Mouse (Mus musculus): ENCODE data around the gene Cbx8. TPM values are rescaled to one million over a fixed set of nuclear protein-coding genes. Genes with fewer than 3 reads are reported as not detected.
A peak's percentile ranks its signal among the peaks of the same experiment; 100 is the strongest.

Cbx8 gene
- polyA plus RNA-seq, 1 experiment from 2014 or later, result 3.9 TPM

DNA sequence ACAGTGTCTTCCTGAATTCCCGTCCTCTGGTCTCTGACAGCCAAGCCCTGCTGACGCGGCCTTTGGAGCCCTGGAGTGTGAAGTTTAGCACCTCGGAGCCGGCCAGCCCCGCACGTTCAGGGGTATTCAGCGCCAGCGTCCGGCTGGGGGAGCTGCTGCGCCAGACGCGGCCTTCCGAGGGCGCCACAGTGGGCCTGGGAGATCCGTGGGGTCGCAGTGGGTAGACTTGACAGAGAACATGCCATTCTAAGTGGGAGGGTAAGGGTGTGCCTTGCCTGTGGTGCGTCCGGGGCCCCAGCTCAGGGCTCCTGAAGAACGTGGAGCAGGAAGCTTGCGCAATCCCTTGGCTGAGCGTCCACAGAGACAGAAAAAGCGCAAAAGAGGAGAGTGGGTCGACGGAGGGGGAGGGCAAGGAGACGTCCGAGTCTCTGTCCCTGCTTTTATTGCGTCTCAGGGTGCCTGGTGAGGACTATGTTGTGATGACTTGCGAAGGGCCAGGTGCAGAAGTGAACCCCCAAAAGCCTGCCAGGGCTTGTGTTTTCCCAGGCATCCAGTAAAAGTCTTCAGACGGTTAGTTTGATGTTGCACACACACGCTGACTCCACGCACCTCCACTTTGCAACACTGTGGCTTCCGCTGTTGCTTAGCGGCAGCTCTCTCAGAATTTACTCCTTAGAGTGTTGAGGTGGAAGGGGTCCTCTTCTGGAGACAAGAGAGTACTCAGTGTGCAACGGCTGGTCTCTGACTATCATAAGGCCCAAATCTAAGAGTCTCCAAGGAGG is 46.7 kb upstream of the Cbx8 start:
- Histone ChIP-seq H3K4me1 (ENCODE audit: insufficient read depth) (peaks cover 71% of the 10 kb centered on the region), H3K4me2 (ENCODE audit: low read depth, low read length) (peak overlapping the region; percentile 77), H3K9me3 (ENCODE audit: low read length) (no peaks in the 10 kb centered on the region), H3K27me3 (ENCODE audit: insufficient read depth, low read length) (peaks cover 43% of the 10 kb centered on the region), H3K27ac (ENCODE audit: low read depth) (peak overlapping the region; percentile 95), H3K4me3 (ENCODE audit: low read depth, low read length) (peak overlapping the region; percentile 26), H3K36me3 (replicated peaks; ENCODE audit: insufficient read depth, low read length) (0 out of 2 replicates have a peak, but pooled peaks cover under 1% of the 10 kb centered on the region), H3K9ac (replicated peaks) (0 out of 2 replicates have a peak overlapping the region, but pooled peaks have one; percentile 34)
- DNase-seq (peak; percentile 67), ATAC-seq (no peak)
- WGBS (ENCODE audit: insufficient replicate concordance), result 4% methylated on average over 35 of the region's 35 CpGs
- TF ChIP-seq EP300 (IDR thresholded peaks at IDR 0.05; ENCODE audit: low read depth), result no peak
- TF ChIP-seq CTCF (IDR thresholded peaks at IDR 0.05; ENCODE audit: low read depth), result peak; percentile 48

GRCm38 (mm10) chr11:119086144-119086971 is 45.6 kb upstream of the Cbx8 start, which contains the start of gene Cbx4:
Cbx4 (minus strand) TSS chr11:119086221.
- Histone ChIP-seq H3K27ac (ENCODE audit: low read depth) (peak within 1 kb of the TSS; percentile 95), H3K36me3 (replicated peaks; ENCODE audit: insufficient read depth, low read length) (peaks cover 10% of the 10 kb centered on the region), H3K4me2 (ENCODE audit: low read depth, low read length) (peak within 1 kb of the TSS; percentile 77), H3K9ac (replicated peaks) (peak within 1 kb of the TSS; percentile 87), H3K27me3 (ENCODE audit: insufficient read depth, low read length) (peaks cover 43% of the 10 kb centered on the region), H3K4me3 (ENCODE audit: low read depth, low read length) (peak within 1 kb of the TSS; percentile 89), H3K9me3 (ENCODE audit: low read length) (no peaks in the 10 kb centered on the region), H3K4me1 (ENCODE audit: insufficient read depth) (peaks cover 68% of the 10 kb centered on the region)
- WGBS (ENCODE audit: insufficient replicate concordance), result 7% methylated on average over 51 of the region's 67 CpGs
- ATAC-seq, result peak; percentile 83
- TF ChIP-seq EP300 (IDR thresholded peaks at IDR 0.05; ENCODE audit: low read depth) (no peak), CTCF (IDR thresholded peaks at IDR 0.05; ENCODE audit: low read depth) (peak; percentile 59)
- DNase-seq, result peak; percentile 93

GRCm38 (mm10) chr11:119085279-119086062 is 44.7 kb upstream of the Cbx8 start:
- Histone ChIP-seq H3K4me2 (ENCODE audit: low read depth, low read length) (peak overlapping the region; percentile 77), H3K9me3 (ENCODE audit: low read length) (no peaks in the 10 kb centered on the region), H3K4me1 (ENCODE audit: insufficient read depth) (peaks cover 66% of the 10 kb centered on the region), H3K27me3 (ENCODE audit: insufficient read depth, low read length) (peaks cover 37% of the 10 kb centered on the region), H3K27ac (ENCODE audit: low read depth) (peak overlapping the region; percentile 95), H3K36me3 (replicated peaks; ENCODE audit: insufficient read depth, low read length) (peaks cover 19% of the 10 kb centered on the region), H3K4me3 (ENCODE audit: low read depth, low read length) (peak overlapping the region; percentile 89), H3K9ac (replicated peaks) (peak overlapping the region; percentile 87)
- TF ChIP-seq EP300 (IDR thresholded peaks at IDR 0.05; ENCODE audit: low read depth) (no peak), CTCF (IDR thresholded peaks at IDR 0.05; ENCODE audit: low read depth) (no peak)
- DNase-seq, result peak; percentile 77
- ATAC-seq, result peak; percentile 37
- under 1% methylated on average over 55 of the region's 66 CpGs for WGBS (ENCODE audit: insufficient replicate concordance)

DNA sequence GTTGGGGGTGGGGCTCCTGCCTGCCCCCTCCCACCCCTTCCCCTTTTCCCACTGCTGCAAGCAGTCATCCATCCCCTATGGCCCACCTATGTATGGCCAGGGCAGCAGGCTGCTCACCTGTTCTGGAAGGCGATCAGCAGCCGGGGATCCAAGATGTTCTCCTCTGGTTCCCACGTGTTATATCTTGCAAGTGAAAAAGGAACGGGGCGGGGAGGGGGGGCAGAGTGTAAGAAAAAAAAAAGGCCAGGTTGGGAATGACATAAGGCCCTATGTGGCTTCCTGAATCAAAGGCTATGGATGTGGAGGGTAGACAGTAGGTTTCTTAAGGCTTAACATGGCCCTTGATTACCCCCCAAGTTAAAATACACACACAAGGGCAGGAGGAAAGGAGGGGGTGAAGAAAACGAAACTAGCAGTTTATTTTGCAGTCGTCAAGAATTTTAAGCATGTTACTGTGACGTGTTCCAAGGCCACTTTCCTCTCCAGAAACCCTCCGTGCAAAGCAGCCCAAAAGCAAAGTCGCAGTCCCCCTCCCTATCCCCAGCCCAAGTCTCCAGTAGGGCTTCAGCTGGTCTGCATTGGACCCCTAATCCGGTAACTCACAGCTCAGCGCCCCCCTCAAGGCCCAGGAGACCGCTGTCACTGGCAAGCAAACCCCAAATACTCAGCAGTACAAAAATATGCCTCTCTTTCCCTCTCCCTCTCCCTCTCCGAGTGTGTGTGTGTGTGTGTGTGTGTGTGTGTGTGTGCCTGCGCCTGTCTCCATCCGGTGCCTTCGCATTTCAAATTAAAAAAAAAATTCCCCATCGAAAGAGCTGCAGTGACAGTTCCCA is 43.9 kb upstream of the Cbx8 start:
- DNase-seq, result peak; percentile 41
- H3K27ac ChIP-seq (ENCODE audit: low read depth), result peak overlapping the region; percentile 95
- H3K4me3 ChIP-seq (ENCODE audit: low read depth, low read length), result peak overlapping the region; percentile 89
- peaks cover 24% of the 10 kb centered on the region for H3K36me3 ChIP-seq (replicated peaks; ENCODE audit: insufficient read depth, low read length)
- peak overlapping the region; percentile 77 for H3K4me2 ChIP-seq (ENCODE audit: low read depth, low read length)
- H3K4me1 ChIP-seq (ENCODE audit: insufficient read depth), result peaks cover 61% of the 10 kb centered on the region
- peaks cover 29% of the 10 kb centered on the region for H3K27me3 ChIP-seq (ENCODE audit: insufficient read depth, low read length)
- TF ChIP-seq CTCF (IDR thresholded peaks at IDR 0.05; ENCODE audit: low read depth), result no peak
- TF ChIP-seq EP300 (IDR thresholded peaks at IDR 0.05; ENCODE audit: low read depth), result no peak
- peak overlapping the region; percentile 87 for H3K9ac ChIP-seq (replicated peaks)
- H3K9me3 ChIP-seq (ENCODE audit: low read length), result no peaks in the 10 kb centered on the region
- WGBS (ENCODE audit: insufficient replicate concordance), result 3% methylated on average over 18 of the region's 18 CpGs
- no peak for ATAC-seq

- peak overlapping the region; percentile 87 for H3K9ac ChIP-seq (replicated peaks)
Measured at GRCm38 (mm10) chr11:119083724-119084445, 43.1 kb upstream of the Cbx8 start.

More at GRCm38 (mm10) chr11:119083724-119084445, 43.1 kb upstream of the Cbx8 start:
- peak overlapping the region; percentile 95 for H3K27ac ChIP-seq (ENCODE audit: low read depth)
- peaks cover 21% of the 10 kb centered on the region for H3K27me3 ChIP-seq (ENCODE audit: insufficient read depth, low read length)
- peak overlapping the region; percentile 77 for H3K4me2 ChIP-seq (ENCODE audit: low read depth, low read length)
- peak; percentile 61 for DNase-seq
- 5% methylated on average over 28 of the region's 28 CpGs for WGBS (ENCODE audit: insufficient replicate concordance)
- peaks cover 24% of the 10 kb centered on the region for H3K36me3 ChIP-seq (replicated peaks; ENCODE audit: insufficient read depth, low read length)
- H3K9me3 ChIP-seq (ENCODE audit: low read length), result no peaks in the 10 kb centered on the region
- peak overlapping the region; percentile 89 for H3K4me3 ChIP-seq (ENCODE audit: low read depth, low read length)
- ATAC-seq, result no peak
- peaks cover 61% of the 10 kb centered on the region for H3K4me1 ChIP-seq (ENCODE audit: insufficient read depth)
- peak; percentile 39 for TF ChIP-seq CTCF (IDR thresholded peaks at IDR 0.05; ENCODE audit: low read depth)
- no peak for TF ChIP-seq EP300 (IDR thresholded peaks at IDR 0.05; ENCODE audit: low read depth)
